Mouse (Mus musculus) embryonic facial prominence, embryonic 11.5 days (tissue): Measurements from ENCODE around the gene Rtn4. TPM values are rescaled to one million over a fixed set of nuclear protein-coding genes. Genes with fewer than 3 reads are reported as not detected.

Experiments used
- ATAC-seq: fragments of 200-750 bp; cut with Nextera tagmentation; replicated peaks from 2 replicates; pipeline ENCODE4 v1.8.0; 2017; ENCODE audit warnings: low read depth; ENCODE audit not compliant: insufficient number of reproducible peaks, low FRiP score, low TSS enrichment
- DNase-seq: peaks from one replicate; pipeline ENCODE4 v3.0.0-alpha.2; 2015; ENCODE audit warnings: low spot score
- H3K27ac ChIP-seq: fragments of 300-500 bp; sonication (generic); replicated peaks from 2 replicates; pipeline ENCODE4 v1.5.1; 2014; ENCODE audit warnings: mild to moderate bottlenecking, low read depth, low read length, control low read depth
- H3K27me3 ChIP-seq: fragments of 300-500 bp; sonication (generic); 2 replicates; pipeline ENCODE4 v1.6.1; 2014; ENCODE audit warnings: mild to moderate bottlenecking, low read length, moderate library complexity, mixed read lengths; ENCODE audit not compliant: control insufficient read depth, insufficient read depth
- H3K36me3 ChIP-seq: fragments of 300-500 bp; sonication (generic); replicated peaks from 2 replicates; pipeline ENCODE4 v1.6.1; 2014; ENCODE audit warnings: low read depth, mild to moderate bottlenecking, low read length, moderate library complexity, mixed read lengths; ENCODE audit not compliant: control insufficient read depth, insufficient read depth
- H3K4me1 ChIP-seq: fragments of 300-500 bp; sonication (generic); 2 replicates; pipeline ENCODE4 v1.6.1; 2014; ENCODE audit warnings: low read length, mixed read lengths; ENCODE audit not compliant: control insufficient read depth, insufficient read depth
- H3K4me2 ChIP-seq: fragments of 300-500 bp; sonication (generic); 2 replicates; pipeline ENCODE4 v1.6.1; 2014; ENCODE audit warnings: low read depth, mild to moderate bottlenecking, control low read depth, low read length, moderate library complexity
- H3K4me3 ChIP-seq: fragments of 300-500 bp; sonication (generic); 2 replicates; pipeline ENCODE4 v1.5.1; 2014; ENCODE audit warnings: low read depth, low read length, control low read depth
- H3K9ac ChIP-seq: fragments of 300-500 bp; sonication (generic); replicated peaks from 2 replicates; pipeline ENCODE4 v1.6.1; 2014; ENCODE audit warnings: mild to moderate bottlenecking, control low read depth, low read length
- H3K9me3 ChIP-seq: fragments of 300-500 bp; sonication (generic); replicated peaks from 2 replicates; pipeline ENCODE4 v1.6.1; 2016; ENCODE audit warnings: mild to moderate bottlenecking, low read length, inconsistent platforms, mixed read lengths; ENCODE audit not compliant: control insufficient read depth
- WGBS: fragments of 180-500 bp; shearing (Covaris S2); extraction: QIAGEN DNeasy Blood & Tissue Kit; methylation state at CpG from one replicate; pipeline ENCODE4 v1.1.7; 2014; 5-methylcytosine and 5-hydroxymethylcytosine counted together
- polyA plus RNA-seq: library from polyadenylated mRNA; unstranded; fragments of >200 nt; fragmentation: Nextera tagmentation; extraction: Ambion mirVana; gene quantifications from 2 replicates; pipeline ENCODE4 v1.2.1, GENCODE M21; 2014

Gene Rtn4
- polyA plus RNA-seq, 1 experiment from 2014 or later: 75.1 TPM

DNA sequence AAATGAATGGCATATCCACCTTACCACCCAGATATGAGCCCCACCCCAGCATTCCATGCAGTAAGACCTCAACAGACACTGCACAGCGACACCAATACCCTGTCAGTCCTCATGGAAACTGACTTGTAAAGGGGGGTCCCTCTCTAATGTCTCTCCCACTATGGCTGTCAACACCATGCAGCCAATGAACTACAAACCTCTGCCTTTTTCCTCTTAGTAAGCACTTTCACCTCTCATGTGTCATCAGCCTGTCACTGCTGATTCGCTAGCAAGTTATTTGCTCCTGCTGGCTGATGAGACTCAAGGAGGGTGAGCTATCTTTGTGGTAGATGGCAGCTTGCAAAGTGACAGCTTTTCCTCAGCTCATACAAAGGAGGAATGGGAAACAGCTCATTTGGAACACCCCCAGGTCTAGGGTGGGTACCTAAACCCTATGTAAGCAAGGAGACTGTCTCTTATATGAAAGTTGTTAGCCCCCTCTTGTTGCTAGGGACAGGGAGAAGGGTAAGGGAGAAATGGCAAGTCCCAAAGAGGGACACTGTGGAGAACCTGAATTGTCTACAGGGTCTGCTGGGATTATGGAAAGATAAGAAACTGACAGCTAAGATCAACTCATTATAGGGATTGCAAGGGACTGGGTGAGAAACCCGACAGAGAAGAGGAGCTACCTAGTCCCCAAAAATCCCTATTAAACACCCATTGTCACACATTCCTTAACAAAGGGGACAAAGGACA, 78.1 kb downstream of the Rtn4 start:
- no peak overlapping the region for H3K9ac ChIP-seq
- 63% methylated on average over 3 of the region's 3 CpGs for WGBS
- ATAC-seq (no peak), DNase-seq (no peak)
- H3K36me3 ChIP-seq: no peaks in the 10 kb centered on the region
- no peaks in the 10 kb centered on the region for H3K9me3 ChIP-seq
- H3K27ac ChIP-seq: no peak overlapping the region
- no peak overlapping the region for H3K4me3 ChIP-seq
- no peak overlapping the region for H3K4me2 ChIP-seq
- no peaks in the 10 kb centered on the region for H3K4me1 ChIP-seq
- no peaks in the 10 kb centered on the region for H3K27me3 ChIP-seq

DNA sequence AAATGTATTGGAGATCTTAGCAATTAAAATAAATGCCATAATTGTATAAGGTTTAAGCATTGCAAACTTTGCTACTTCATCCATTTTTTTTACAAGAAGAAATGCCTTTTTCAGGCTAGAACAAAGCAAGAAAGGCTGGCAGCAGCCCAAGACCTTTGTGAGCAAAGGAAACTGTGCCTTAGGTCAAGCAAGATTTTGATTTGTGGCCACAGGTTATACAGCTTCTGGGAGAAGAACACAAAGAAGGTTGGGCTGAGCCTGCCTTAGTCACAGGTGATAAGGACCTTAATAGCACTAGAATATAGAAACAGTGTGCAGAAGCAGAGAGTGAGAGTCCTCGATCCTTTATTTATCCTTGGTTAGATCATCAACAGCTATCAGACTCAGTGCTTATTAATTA, 79.5 kb downstream of the Rtn4 start:
- Histone ChIP-seq H3K36me3 (no peaks in the 10 kb centered on the region), H3K27me3 (no peaks in the 10 kb centered on the region), H3K4me3 (no peak overlapping the region), H3K4me1 (no peaks in the 10 kb centered on the region), H3K27ac (no peak overlapping the region), H3K9me3 (no peaks in the 10 kb centered on the region), H3K9ac (no peak overlapping the region), H3K4me2 (no peak overlapping the region)
- WGBS: 91% methylated on average over 1 of the region's 1 CpGs
- DNase-seq: no peak
- no peak for ATAC-seq

DNA sequence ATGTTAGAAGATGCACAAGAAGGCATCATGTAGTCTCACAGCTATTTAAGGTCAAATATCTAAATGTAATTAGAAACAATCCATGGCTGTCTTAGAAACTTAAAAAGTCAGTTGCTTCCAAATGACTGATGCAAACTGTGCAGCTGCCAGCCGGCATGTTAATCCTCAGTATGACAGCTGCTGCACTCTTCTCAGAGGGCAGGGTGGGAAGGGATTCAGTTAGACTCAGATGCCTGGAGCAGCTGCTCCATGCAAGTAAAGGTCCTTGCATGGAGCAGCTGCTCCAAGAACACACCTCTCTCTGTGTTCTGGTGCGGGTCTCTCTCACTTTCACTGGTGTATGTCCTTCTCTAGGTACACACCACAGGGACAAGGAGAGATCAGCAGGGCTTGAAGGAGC, 81.5 kb downstream of the Rtn4 start:
- H3K27ac ChIP-seq: no peak overlapping the region
- no peaks in the 10 kb centered on the region for H3K36me3 ChIP-seq
- H3K4me3 ChIP-seq: no peak overlapping the region
- DNase-seq (no peak), ATAC-seq (0 out of 2 replicates have a peak, but pooled peaks have one; percentile 39)
- 37% methylated on average over 2 of the region's 2 CpGs for WGBS
- H3K4me2 ChIP-seq: no peak overlapping the region
- no peaks in the 10 kb centered on the region for H3K9me3 ChIP-seq
- H3K9ac ChIP-seq: no peak overlapping the region
- H3K4me1 ChIP-seq: no peaks in the 10 kb centered on the region
- no peaks in the 10 kb centered on the region for H3K27me3 ChIP-seq

DNA sequence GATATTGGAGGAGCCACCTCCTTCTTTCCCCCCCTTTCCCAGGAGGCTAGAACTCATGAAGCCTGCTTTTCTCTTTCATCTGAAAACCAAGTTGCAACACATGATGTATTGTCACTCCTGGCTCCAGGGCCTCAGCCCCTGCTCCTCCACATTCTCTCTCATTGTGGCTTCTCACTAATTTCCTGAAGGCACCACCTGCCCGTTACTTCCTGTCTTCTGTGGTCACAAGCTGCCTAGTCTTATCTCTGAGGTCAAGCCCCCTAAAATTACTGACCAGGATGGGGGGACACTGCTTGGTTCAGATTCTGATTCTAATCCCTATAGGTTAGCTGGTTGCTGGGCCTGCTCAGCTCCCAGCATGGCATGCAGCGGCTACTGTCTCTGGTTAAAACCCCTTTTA, 82.0 kb downstream of the Rtn4 start:
- Histone ChIP-seq H3K9me3 (no peaks in the 10 kb centered on the region), H3K27ac (no peak overlapping the region), H3K36me3 (no peaks in the 10 kb centered on the region), H3K9ac (no peak overlapping the region), H3K4me3 (no peak overlapping the region), H3K27me3 (no peaks in the 10 kb centered on the region), H3K4me1 (no peaks in the 10 kb centered on the region), H3K4me2 (no peak overlapping the region)
- no peak for ATAC-seq
- no peak for DNase-seq
- WGBS: 58% methylated on average over 2 of the region's 2 CpGs

DNA sequence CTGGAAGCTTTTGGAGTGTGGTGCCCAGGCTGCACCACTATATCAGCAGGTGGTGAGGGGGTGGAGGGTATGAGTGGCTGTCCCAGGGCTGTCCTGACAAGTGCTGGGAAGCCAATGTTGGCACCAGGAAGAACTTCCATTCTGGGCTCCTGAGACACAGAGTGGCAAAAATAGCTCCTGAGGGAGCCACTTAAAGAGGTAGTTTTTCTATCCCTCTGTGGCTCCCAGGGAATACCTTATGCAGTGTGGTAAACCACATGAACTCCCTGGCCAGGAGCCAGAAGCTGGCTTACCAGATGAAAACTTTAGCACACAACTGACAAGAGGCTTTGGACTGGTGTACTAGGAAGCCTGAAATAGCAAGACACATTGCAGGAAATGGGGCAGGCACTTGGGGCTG, 85.2 kb downstream of the Rtn4 start:
- ATAC-seq (no peak), DNase-seq (no peak)
- Histone ChIP-seq H3K9ac (no peak overlapping the region), H3K36me3 (no peaks in the 10 kb centered on the region), H3K27ac (no peak overlapping the region), H3K4me1 (no peaks in the 10 kb centered on the region), H3K4me2 (no peak overlapping the region), H3K9me3 (no peaks in the 10 kb centered on the region), H3K4me3 (no peak overlapping the region), H3K27me3 (no peaks in the 10 kb centered on the region)

DNA sequence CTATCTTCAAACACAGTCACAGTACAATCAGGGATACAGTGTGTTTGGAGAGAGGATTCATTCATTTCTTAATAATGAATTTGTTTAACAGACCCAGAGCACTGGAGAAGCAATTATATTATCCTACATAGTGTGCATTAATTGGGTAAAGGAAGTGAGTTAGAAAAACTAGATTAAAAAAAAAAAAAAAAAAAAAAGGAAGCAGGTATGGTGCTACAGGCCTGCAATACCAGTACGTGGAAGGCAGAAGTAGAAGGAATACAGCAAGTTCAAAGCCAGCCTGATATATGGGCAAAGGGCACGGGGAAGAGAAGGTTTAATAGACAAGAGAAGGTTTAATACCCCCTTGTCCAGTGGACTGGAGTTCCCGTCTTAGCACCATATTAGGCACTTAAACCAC, 86.2 kb downstream of the Rtn4 start:
- WGBS: 69% methylated on average over 3 of the region's 3 CpGs

DNA sequence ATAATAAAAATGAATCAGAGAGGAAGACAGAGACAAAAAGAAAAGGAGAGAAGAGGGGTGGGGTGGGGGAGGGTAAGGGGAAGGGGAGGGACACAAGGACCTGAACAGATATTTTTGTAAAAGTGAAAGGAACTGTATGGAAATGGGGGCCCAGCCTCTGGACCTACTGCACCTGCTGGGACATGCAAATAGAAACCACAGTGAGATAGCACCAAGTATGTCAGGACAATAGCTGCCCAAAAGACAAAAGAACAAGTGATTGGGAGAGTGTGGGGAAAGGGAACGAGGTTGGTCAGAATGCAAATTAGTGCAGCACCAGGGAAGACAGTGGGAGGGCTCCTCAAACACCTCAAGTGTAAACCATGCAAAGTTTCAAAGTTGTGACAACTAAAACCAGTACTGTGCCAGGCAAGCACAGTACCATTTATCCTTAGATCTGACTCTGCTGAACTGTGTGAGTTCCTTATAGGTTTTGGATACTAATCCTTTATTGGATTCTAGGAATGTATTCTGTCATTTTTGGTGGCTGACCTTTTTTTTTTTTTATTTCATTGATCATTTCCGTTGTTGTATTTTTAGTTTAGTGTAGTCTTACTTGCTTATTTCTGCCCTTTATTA, 86.8 kb downstream of the Rtn4 start:
- DNase-seq: no peak
- Histone ChIP-seq H3K36me3 (no peaks in the 10 kb centered on the region), H3K4me3 (no peak overlapping the region), H3K9ac (no peak overlapping the region), H3K4me2 (no peak overlapping the region), H3K4me1 (no peaks in the 10 kb centered on the region), H3K27me3 (no peaks in the 10 kb centered on the region), H3K9me3 (no peaks in the 10 kb centered on the region), H3K27ac (no peak overlapping the region)
- 40% methylated on average over 2 of the region's 2 CpGs for WGBS
- ATAC-seq: no peak

More for the DNA sequence above, 86.2 kb downstream of the Rtn4 start:
- Histone ChIP-seq H3K4me2 (no peak overlapping the region), H3K4me3 (no peak overlapping the region), H3K36me3 (no peaks in the 10 kb centered on the region), H3K27ac (no peak overlapping the region), H3K27me3 (no peaks in the 10 kb centered on the region), H3K9ac (no peak overlapping the region), H3K4me1 (no peaks in the 10 kb centered on the region), H3K9me3 (no peaks in the 10 kb centered on the region)
- ATAC-seq: no peak
- DNase-seq: no peak

DNA sequence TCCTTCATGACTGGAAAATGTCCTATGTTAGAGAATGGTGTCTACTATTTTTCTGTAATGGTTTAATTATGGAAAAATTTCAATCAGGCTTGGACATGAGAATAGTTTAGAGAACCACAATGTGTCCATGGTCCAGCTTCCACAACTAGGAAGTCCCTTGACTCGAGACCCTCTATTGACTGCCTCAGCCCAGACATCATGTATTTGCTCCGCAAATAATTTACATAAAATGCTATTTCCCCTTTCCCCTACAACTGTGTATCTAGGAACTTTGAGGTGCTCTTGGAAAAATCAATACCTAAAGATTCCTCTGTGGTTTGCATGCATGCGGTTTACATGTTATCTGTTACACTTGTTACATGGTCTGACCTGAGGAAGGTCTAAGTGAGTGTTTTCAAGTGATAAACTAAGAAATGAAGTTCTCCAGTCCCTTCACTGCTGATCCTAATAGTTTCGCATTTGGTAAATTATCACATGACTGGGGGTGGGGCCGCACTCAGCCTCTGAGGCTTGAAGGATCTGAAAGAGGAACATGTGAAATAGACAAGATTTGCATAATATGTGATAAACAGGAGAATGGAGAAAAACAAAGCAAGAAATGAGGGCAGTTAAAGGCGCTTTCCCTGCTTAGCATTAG, 94.0 kb downstream of the Rtn4 start:
- DNase-seq (no peak), ATAC-seq (no peak)
- 87% methylated on average over 6 of the region's 6 CpGs for WGBS
- Histone ChIP-seq H3K27me3 (no peaks in the 10 kb centered on the region), H3K4me3 (no peak overlapping the region), H3K9me3 (no peaks in the 10 kb centered on the region), H3K4me1 (no peaks in the 10 kb centered on the region), H3K4me2 (no peak overlapping the region), H3K27ac (no peak overlapping the region), H3K36me3 (no peaks in the 10 kb centered on the region), H3K9ac (no peak overlapping the region)
